Mouse (Mus musculus) hindbrain, embryonic 11.5 days (tissue): ENCODE results near the gene Cog1. TPM values are rescaled to one million over a fixed set of nuclear protein-coding genes. Genes with fewer than 3 reads are reported as not detected.

Experiments used
- ATAC-seq: fragments of 200-750 bp; cut with Nextera tagmentation; 2 replicates; pipeline ENCODE4 v1.8.0; 2017; ENCODE audit warnings: mild to moderate bottlenecking, moderate TSS enrichment, moderate library complexity; ENCODE audit not compliant: low FRiP score
- DNase-seq: peaks from one replicate; pipeline ENCODE4 v3.0.0-alpha.2; 2015; ENCODE audit warnings: low spot score
- H3K27ac ChIP-seq: fragments of 300-500 bp; sonication (generic); 2 replicates; pipeline ENCODE4 v1.5.1; 2014; ENCODE audit warnings: mild to moderate bottlenecking, low read depth, low read length
- H3K27me3 ChIP-seq: fragments of 300-500 bp; sonication (generic); 2 replicates; pipeline ENCODE4 v1.6.1; 2014; ENCODE audit warnings: mild to moderate bottlenecking, low read length, moderate library complexity, mixed read lengths; ENCODE audit not compliant: control insufficient read depth, insufficient read depth
- H3K36me3 ChIP-seq: fragments of 300-500 bp; sonication (generic); 2 replicates; pipeline ENCODE4 v1.6.1; 2014; ENCODE audit warnings: mild to moderate bottlenecking, low read length, moderate library complexity, mixed read lengths; ENCODE audit not compliant: control insufficient read depth, insufficient read depth
- H3K4me1 ChIP-seq: fragments of 300-500 bp; sonication (generic); replicated peaks from 2 replicates; pipeline ENCODE4 v1.6.1; 2014; ENCODE audit warnings: low read length, mixed read lengths; ENCODE audit not compliant: control insufficient read depth, insufficient read depth
- H3K4me2 ChIP-seq: fragments of 300-500 bp; sonication (generic); replicated peaks from 2 replicates; pipeline ENCODE4 v1.6.1; 2014; ENCODE audit warnings: mild to moderate bottlenecking, low read depth, low read length
- H3K4me3 ChIP-seq: fragments of 300-500 bp; sonication (generic); 2 replicates; pipeline ENCODE4 v1.5.1; 2014; ENCODE audit warnings: low read depth, low read length
- H3K9ac ChIP-seq: fragments of 300-500 bp; sonication (generic); 2 replicates; pipeline ENCODE4 v1.6.1; 2014; ENCODE audit warnings: low read depth, low read length
- H3K9me3 ChIP-seq: fragments of 300-500 bp; sonication (generic); 2 replicates; pipeline ENCODE4 v1.6.1; 2016; ENCODE audit warnings: low read length; ENCODE audit not compliant: control insufficient read depth
- WGBS: fragments of 180-500 bp; shearing (Covaris S2); extraction: QIAGEN DNeasy Blood & Tissue Kit; methylation state at CpG from one replicate; pipeline ENCODE4 v1.1.7; 2014; 5-methylcytosine and 5-hydroxymethylcytosine counted together
- polyA plus RNA-seq: library from polyadenylated mRNA; unstranded; fragments of >200 nt; fragmentation: Nextera tagmentation; extraction: Ambion mirVana; gene quantifications from 2 replicates; pipeline ENCODE4 v1.2.1, GENCODE M21; 2014

Cog1 gene
- polyA plus RNA-seq, 1 experiment from 2014 or later, result 37.6 TPM

GRCm38 (mm10) chr11:113611664-113612611, 37.0 kb upstream of the Cog1 start:
- no peaks in the 10 kb centered on the region for H3K27me3 ChIP-seq
- 14% methylated on average over 24 of the region's 24 CpGs for WGBS
- peak overlapping the region; percentile 31 for H3K9ac ChIP-seq
- H3K4me3 ChIP-seq, result no peak overlapping the region
- H3K4me2 ChIP-seq, result peak overlapping the region; percentile 19; the same call in 1 of the 2 replicates
- DNase-seq (peak; percentile 84), ATAC-seq (peak; percentile 92)
- no peaks in the 10 kb centered on the region for H3K9me3 ChIP-seq
- H3K27ac ChIP-seq, result peak overlapping the region; percentile 86
- peaks cover 8% of the 10 kb centered on the region for H3K4me1 ChIP-seq
- H3K36me3 ChIP-seq, result no peaks in the 10 kb centered on the region

GRCm38 (mm10) chr11:113614476-113614875, 34.5 kb upstream of the Cog1 start:
- Histone ChIP-seq H3K36me3 (no peaks in the 10 kb centered on the region), H3K9me3 (no peaks in the 10 kb centered on the region), H3K27me3 (peaks cover 7% of the 10 kb centered on the region), H3K9ac (no peak overlapping the region), H3K4me1 (peaks cover 13% of the 10 kb centered on the region), H3K4me3 (no peak overlapping the region), H3K4me2 (no peak overlapping the region), H3K27ac (no peak overlapping the region)
- 82% methylated on average over 4 of the region's 6 CpGs for WGBS
- DNase-seq (no peak), ATAC-seq (no peak)

- Histone ChIP-seq H3K9me3 (no peaks in the 10 kb centered on the region), H3K4me1 (peaks cover 11% of the 10 kb centered on the region), H3K4me2 (no peak overlapping the region), H3K9ac (no peak overlapping the region), H3K36me3 (no peaks in the 10 kb centered on the region), H3K4me3 (no peak overlapping the region), H3K27me3 (peaks cover 13% of the 10 kb centered on the region), H3K27ac (no peak overlapping the region)
- 38% methylated on average over 14 of the region's 14 CpGs for WGBS
- ATAC-seq (no peak), DNase-seq (peak; percentile 81)
These were observed 31.6 kb upstream of the Cog1 start for GRCm38 (mm10) chr11:113617132-113617911.

- ATAC-seq, result peak; percentile 8; the same call in 1 of the 2 replicates
- no peak for DNase-seq
- WGBS, result 28% methylated on average over 4 of the region's 4 CpGs
- H3K36me3 ChIP-seq, result no peaks in the 10 kb centered on the region
- H3K4me1 ChIP-seq, result peaks cover 11% of the 10 kb centered on the region
- no peak overlapping the region; the same call in 1 of the 2 replicates for H3K9ac ChIP-seq
- peak overlapping the region; percentile 52 for H3K4me3 ChIP-seq
- H3K9me3 ChIP-seq, result no peaks in the 10 kb centered on the region
- H3K27ac ChIP-seq, result peak overlapping the region; percentile 54; the same call in 1 of the 2 replicates
- peak overlapping the region; percentile 91 for H3K4me2 ChIP-seq
- H3K27me3 ChIP-seq, result peaks cover 13% of the 10 kb centered on the region
These were observed 30.7 kb upstream of the Cog1 start for GRCm38 (mm10) chr11:113618303-113618671.

- ATAC-seq, result peak; percentile 76
- Histone ChIP-seq H3K9me3 (no peaks in the 10 kb centered on the region), H3K4me3 (peak within 1 kb of the TSS; percentile 52), H3K27ac (peak within 1 kb of the TSS; percentile 54; the same call in 1 of the 2 replicates), H3K27me3 (peaks cover 13% of the 10 kb centered on the region), H3K9ac (peak within 1 kb of the TSS; percentile 68), H3K36me3 (no peaks in the 10 kb centered on the region), H3K4me1 (peaks cover 11% of the 10 kb centered on the region), H3K4me2 (peak within 1 kb of the TSS; percentile 91)
- peak; percentile 84 for DNase-seq
- 1% methylated on average over 54 of the region's 54 CpGs for WGBS
These were observed 30.1 kb upstream of the Cog1 start, which contains the start of gene Sstr2 for GRCm38 (mm10) chr11:113618672-113619419. TSS of gene Sstr2 (plus strand) at chr11:113619342.

- Histone ChIP-seq H3K27me3 (peaks cover 13% of the 10 kb centered on the region), H3K9me3 (no peaks in the 10 kb centered on the region), H3K27ac (peak overlapping the region; percentile 42; the same call in 1 of the 2 replicates), H3K4me3 (peak overlapping the region; percentile 52), H3K9ac (peak overlapping the region; percentile 68), H3K4me2 (peak overlapping the region; percentile 91), H3K4me1 (peaks cover 11% of the 10 kb centered on the region), H3K36me3 (no peaks in the 10 kb centered on the region)
- ATAC-seq (0 out of 2 replicates have a peak, but pooled peaks have one; percentile 6), DNase-seq (peak; percentile 47)
- WGBS, result 4% methylated on average over 31 of the region's 31 CpGs
These were observed 29.4 kb upstream of the Cog1 start for GRCm38 (mm10) chr11:113619420-113620080.

GRCm38 (mm10) chr11:113621001-113621400, 28.0 kb upstream of the Cog1 start:
- Histone ChIP-seq H3K4me3 (peak overlapping the region; percentile 52), H3K4me2 (peak overlapping the region; percentile 91), H3K27ac (no peak overlapping the region)

More at GRCm38 (mm10) chr11:113621001-113621400, 28.0 kb upstream of the Cog1 start:
- no peak for ATAC-seq
- Histone ChIP-seq H3K9me3 (no peaks in the 10 kb centered on the region), H3K27me3 (peaks cover 13% of the 10 kb centered on the region), H3K4me1 (peaks cover 11% of the 10 kb centered on the region), H3K36me3 (no peaks in the 10 kb centered on the region), H3K9ac (no peak overlapping the region)
- WGBS, result 52% methylated on average over 2 of the region's 2 CpGs
- no peak for DNase-seq
